Mouse (Mus musculus): ENCODE results near the gene Cmip. TPM values are rescaled to one million over a fixed set of nuclear protein-coding genes. Genes with fewer than 3 reads are reported as not detected.

The Cmip gene
- polyA plus RNA-seq, 1 experiment from 2014 or later = 13.9 TPM

- Histone ChIP-seq H3K9ac (no peak overlapping the region), H3K36me3 (peaks cover 68% of the 10 kb centered on the region), H3K27me3 (no peaks in the 10 kb centered on the region), H3K9me3 (no peaks in the 10 kb centered on the region), H3K27ac (no peak overlapping the region), H3K4me2 (replicated peaks) (no peak overlapping the region), H3K4me1 (peaks cover 6% of the 10 kb centered on the region), H3K4me3 (no peak overlapping the region)
- ATAC-seq (ENCODE audit: low FRiP score, low read depth) = peak; percentile 17; the same call in 1 of the 2 replicates
- 29% methylated on average over 15 of the region's 15 CpGs for WGBS
Measured at GRCm38 (mm10) chr8:117446344-117446997, 189.6 kb downstream of the Cmip start.

GRCm38 (mm10) chr8:117451072-117451471 lies 194.2 kb downstream of the Cmip start:
- H3K36me3 ChIP-seq = peaks cover 95% of the 10 kb centered on the region
- no peak overlapping the region for H3K9ac ChIP-seq
- H3K4me1 ChIP-seq = no peaks in the 10 kb centered on the region; the same call in 1 of the 2 replicates
- 84% methylated on average over 9 of the region's 9 CpGs for WGBS
- H3K9me3 ChIP-seq = no peaks in the 10 kb centered on the region
- no peaks in the 10 kb centered on the region for H3K27me3 ChIP-seq
- no peak overlapping the region for H3K27ac ChIP-seq
- H3K4me3 ChIP-seq = no peak overlapping the region
- H3K4me2 ChIP-seq (replicated peaks) = no peak overlapping the region
- no peak for ATAC-seq (ENCODE audit: low FRiP score, low read depth)

GRCm38 (mm10) chr8:117453974-117454373 lies 197.1 kb downstream of the Cmip start:
- Histone ChIP-seq H3K9ac (no peak overlapping the region), H3K4me1 (no peaks in the 10 kb centered on the region; the same call in 1 of the 2 replicates), H3K4me3 (no peak overlapping the region), H3K27ac (0 out of 2 replicates have a peak overlapping the region, but pooled peaks have one; percentile 6), H3K9me3 (no peaks in the 10 kb centered on the region), H3K36me3 (peaks cover 98% of the 10 kb centered on the region), H3K27me3 (no peaks in the 10 kb centered on the region), H3K4me2 (replicated peaks) (no peak overlapping the region)
- WGBS = 81% methylated on average over 6 of the region's 6 CpGs
- ATAC-seq (ENCODE audit: low FRiP score, low read depth) = no peak

DNA sequence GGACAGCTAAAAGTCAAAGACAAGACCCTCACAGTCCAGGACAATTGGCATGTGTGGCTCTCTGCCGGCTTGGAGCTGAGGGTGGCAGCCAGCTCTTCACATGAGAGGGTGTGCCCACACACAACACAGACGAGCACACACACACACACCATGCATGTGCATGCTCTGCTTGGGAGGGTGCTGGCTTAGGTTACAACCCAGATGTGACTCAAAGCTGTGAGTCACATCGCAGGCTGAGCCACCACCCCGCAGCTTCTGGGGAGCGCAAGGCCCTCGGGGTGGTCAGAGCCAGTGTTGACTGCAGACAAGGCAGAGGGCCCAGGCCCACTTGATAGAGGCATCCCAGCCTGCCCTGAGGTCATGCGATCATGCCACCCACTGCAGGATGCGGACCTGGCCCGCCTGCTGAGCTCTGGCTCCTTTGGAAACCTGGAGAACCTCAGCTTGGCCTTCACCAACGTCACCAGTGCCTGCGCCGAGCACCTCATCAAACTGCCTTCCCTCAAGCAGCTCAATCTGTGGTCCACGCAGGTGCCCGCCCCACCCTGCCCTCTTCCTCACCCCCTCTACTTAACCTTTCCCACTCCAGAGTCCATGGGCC lies 197.8 kb downstream of the Cmip start:
- Histone ChIP-seq H3K36me3 (peaks cover 97% of the 10 kb centered on the region), H3K4me2 (replicated peaks) (no peak overlapping the region), H3K4me3 (no peak overlapping the region), H3K27ac (no peak overlapping the region), H3K4me1 (no peaks in the 10 kb centered on the region; the same call in 1 of the 2 replicates), H3K9me3 (no peaks in the 10 kb centered on the region), H3K9ac (no peak overlapping the region), H3K27me3 (no peaks in the 10 kb centered on the region)
- WGBS = 89% methylated on average over 14 of the region's 14 CpGs
- no peak for ATAC-seq (ENCODE audit: low FRiP score, low read depth)

DNA sequence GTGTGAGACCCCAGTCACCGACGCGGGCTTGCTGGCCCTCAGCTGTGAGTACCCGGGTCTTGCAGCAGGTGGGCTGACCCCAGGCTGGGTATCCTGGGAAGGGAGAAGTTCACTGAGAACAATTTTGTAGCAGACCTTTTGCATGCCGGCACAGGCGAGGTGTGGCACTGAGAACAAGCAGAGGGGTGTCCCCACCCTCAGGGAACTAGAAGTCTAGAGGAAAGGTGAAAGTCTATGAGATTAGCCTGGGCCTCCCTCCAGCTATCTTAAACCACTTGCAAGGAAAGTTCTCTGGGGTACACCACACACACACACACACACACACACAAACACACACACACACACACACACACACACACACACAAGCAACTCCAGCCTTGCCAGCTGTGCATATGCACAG lies 198.8 kb downstream of the Cmip start:
- no peak overlapping the region for H3K9ac ChIP-seq
- no peaks in the 10 kb centered on the region for H3K9me3 ChIP-seq
- no peak for ATAC-seq (ENCODE audit: low FRiP score, low read depth)
- 90% methylated on average over 6 of the region's 6 CpGs for WGBS
- peaks cover 86% of the 10 kb centered on the region for H3K36me3 ChIP-seq
- H3K4me2 ChIP-seq (replicated peaks) = no peak overlapping the region
- H3K4me3 ChIP-seq = no peak overlapping the region
- no peaks in the 10 kb centered on the region for H3K27me3 ChIP-seq
- H3K27ac ChIP-seq = no peak overlapping the region
- H3K4me1 ChIP-seq = no peaks in the 10 kb centered on the region; the same call in 1 of the 2 replicates

DNA sequence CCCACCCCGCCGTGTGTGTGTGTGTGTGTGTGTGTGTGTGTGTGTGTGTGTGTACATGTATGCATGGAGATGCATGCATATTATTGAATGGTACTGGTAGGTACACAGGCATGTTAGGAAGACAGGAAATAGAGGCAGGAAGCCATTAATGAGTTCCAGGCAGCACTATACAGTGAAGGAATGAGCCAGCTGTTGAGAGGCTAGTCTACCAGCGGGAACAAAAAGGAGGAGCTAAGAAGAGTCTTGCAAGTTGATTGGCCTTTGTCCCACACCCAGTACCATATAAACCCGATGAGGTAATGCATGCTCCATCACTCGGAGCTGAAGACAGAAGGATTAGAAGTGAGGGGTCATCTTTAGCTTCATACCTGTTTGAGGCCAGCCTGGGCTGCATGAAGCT lies 201.6 kb downstream of the Cmip start:
- peaks cover 59% of the 10 kb centered on the region for H3K36me3 ChIP-seq
- WGBS = 56% methylated on average over 5 of the region's 5 CpGs
- H3K4me1 ChIP-seq = no peaks in the 10 kb centered on the region; the same call in 1 of the 2 replicates
- H3K27ac ChIP-seq = no peak overlapping the region
- ATAC-seq (ENCODE audit: low FRiP score, low read depth) = no peak; the same call in 1 of the 2 replicates
- H3K27me3 ChIP-seq = no peaks in the 10 kb centered on the region
- no peaks in the 10 kb centered on the region for H3K9me3 ChIP-seq
- H3K9ac ChIP-seq = no peak overlapping the region
- H3K4me3 ChIP-seq = no peak overlapping the region
- no peak overlapping the region for H3K4me2 ChIP-seq (replicated peaks)

GRCm38 (mm10) chr8:117462701-117463284 lies 205.9 kb downstream of the Cmip start:
- H3K9ac ChIP-seq = no peak overlapping the region
- no peak for ATAC-seq (ENCODE audit: low FRiP score, low read depth)
- 78% methylated on average over 11 of the region's 11 CpGs for WGBS
- no peaks in the 10 kb centered on the region; the same call in 1 of the 2 replicates for H3K4me1 ChIP-seq
- no peaks in the 10 kb centered on the region for H3K9me3 ChIP-seq
- H3K4me2 ChIP-seq (replicated peaks) = no peak overlapping the region
- no peaks in the 10 kb centered on the region for H3K27me3 ChIP-seq
- peaks cover 15% of the 10 kb centered on the region for H3K36me3 ChIP-seq
- H3K4me3 ChIP-seq = no peak overlapping the region
- H3K27ac ChIP-seq = no peak overlapping the region

DNA sequence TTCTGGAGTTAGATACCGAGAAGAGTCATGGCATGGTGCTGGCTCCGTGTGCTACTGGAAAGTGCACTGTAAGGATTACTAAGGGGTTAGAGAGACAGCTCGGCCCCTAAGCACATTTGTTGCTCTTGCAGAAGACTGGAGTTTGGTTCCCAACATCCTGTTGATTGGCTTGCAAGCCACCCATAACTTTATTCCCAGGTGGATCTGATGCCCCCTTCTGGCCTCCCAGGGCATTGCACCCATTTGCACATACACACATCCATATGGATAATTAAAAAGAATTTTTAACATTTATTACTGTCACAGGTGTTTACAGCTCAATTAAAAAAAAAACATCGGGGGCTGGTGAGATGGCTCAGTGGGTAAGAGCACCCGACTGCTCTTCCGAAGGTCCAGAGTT lies 207.7 kb downstream of the Cmip start:
- Histone ChIP-seq H3K27ac (no peak overlapping the region), H3K9me3 (no peaks in the 10 kb centered on the region), H3K4me2 (replicated peaks) (no peak overlapping the region), H3K36me3 (no peaks in the 10 kb centered on the region), H3K4me1 (peaks cover under 1% of the 10 kb centered on the region; the same call in 1 of the 2 replicates), H3K4me3 (no peak overlapping the region), H3K27me3 (no peaks in the 10 kb centered on the region), H3K9ac (no peak overlapping the region)
- ATAC-seq (ENCODE audit: low FRiP score, low read depth) = no peak
- 94% methylated on average over 6 of the region's 6 CpGs for WGBS

GRCm38 (mm10) chr8:117465250-117465649 lies 208.4 kb downstream of the Cmip start:
- H3K4me2 ChIP-seq (replicated peaks) = no peak overlapping the region
- H3K4me3 ChIP-seq = no peak overlapping the region
- no peaks in the 10 kb centered on the region for H3K9me3 ChIP-seq
- H3K36me3 ChIP-seq = no peaks in the 10 kb centered on the region
- no peak overlapping the region for H3K9ac ChIP-seq
- H3K27ac ChIP-seq = no peak overlapping the region
- H3K27me3 ChIP-seq = no peaks in the 10 kb centered on the region
- WGBS = 47% methylated on average over 5 of the region's 5 CpGs
- H3K4me1 ChIP-seq = peaks cover 8% of the 10 kb centered on the region
- peak; percentile 68 for ATAC-seq (ENCODE audit: low FRiP score, low read depth)

- Histone ChIP-seq H3K27ac (no peak overlapping the region), H3K27me3 (no peaks in the 10 kb centered on the region), H3K9me3 (no peaks in the 10 kb centered on the region), H3K36me3 (no peaks in the 10 kb centered on the region), H3K4me1 (peaks cover 17% of the 10 kb centered on the region), H3K4me2 (replicated peaks) (no peak overlapping the region), H3K4me3 (no peak overlapping the region), H3K9ac (no peak overlapping the region)
- ATAC-seq (ENCODE audit: low FRiP score, low read depth) = no peak
- WGBS = 85% methylated on average over 10 of the region's 10 CpGs
Measured at GRCm38 (mm10) chr8:117467466-117467865, 210.6 kb downstream of the Cmip start.

DNA sequence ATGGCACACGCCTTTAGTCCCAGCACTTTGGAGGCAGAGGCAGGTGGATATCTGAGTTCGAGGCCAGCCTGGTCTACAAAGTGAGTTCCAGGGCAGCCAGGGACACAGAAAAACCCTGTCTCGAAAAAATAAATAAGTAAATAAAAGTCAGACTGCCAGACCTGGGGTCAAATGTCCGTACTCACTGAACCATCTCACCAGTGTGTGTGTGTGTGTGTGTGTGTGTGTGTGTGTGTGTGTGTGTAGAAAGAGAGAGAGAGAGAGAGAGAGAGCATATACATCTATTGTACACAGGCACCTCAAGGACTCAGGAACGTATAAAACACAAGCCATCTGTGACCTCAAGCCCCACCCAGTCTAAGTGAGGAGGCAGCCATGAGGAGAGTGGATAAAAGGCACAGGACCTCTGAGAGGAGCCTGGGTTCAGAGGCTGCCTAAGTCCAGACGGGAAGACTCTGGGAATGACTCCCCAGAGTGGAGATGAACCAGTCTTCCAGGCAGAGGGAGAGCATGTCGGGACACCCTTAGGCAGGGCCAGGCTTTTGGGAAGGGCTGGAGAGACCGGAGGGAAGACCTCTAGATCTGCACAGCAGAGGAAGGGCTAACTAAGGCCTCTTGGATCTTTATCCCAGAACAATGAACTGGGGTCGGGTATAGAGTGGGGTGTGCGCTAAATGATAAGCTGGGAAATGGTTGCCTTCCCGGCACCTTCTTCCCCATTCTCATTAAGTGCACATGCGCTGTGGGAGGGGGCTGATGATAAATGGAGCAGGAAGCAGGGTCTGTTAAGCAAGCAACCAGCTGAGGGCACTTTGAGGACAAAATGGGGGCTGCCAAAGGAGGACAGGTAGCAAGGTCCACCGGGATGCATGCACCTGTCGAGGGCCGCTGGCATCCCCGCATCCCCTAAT lies 212.8 kb downstream of the Cmip start:
- Histone ChIP-seq H3K27me3 (no peaks in the 10 kb centered on the region), H3K9me3 (no peaks in the 10 kb centered on the region), H3K4me3 (peak overlapping the region; percentile 27), H3K4me1 (peaks cover 17% of the 10 kb centered on the region), H3K27ac (no peak overlapping the region), H3K36me3 (no peaks in the 10 kb centered on the region), H3K9ac (peak overlapping the region; percentile 45), H3K4me2 (replicated peaks) (peak overlapping the region; percentile 57)
- 33% methylated on average over 16 of the region's 16 CpGs for WGBS
- no peak; the same call in 1 of the 2 replicates for ATAC-seq (ENCODE audit: low FRiP score, low read depth)
